12 mouse cellular contexts compared by ENCODE assay signal in genomic region chr16:64332195-64332886, GRCm38 (mm10).
A peak's percentile ranks its signal among the peaks of the same experiment; 100 is the strongest.
DNase-seq lines count a peak whose midpoint lies in the region; ATAC-seq lines count a peak whose summit lies in the region.
"Had no signal": no experiment of that assay in that cellular context is flagged by ENCODE, and none has a peak within 500 bp of the region (broad histone marks: within the 10 kb centered on the region; RNA-seq: fewer than 3 reads in every experiment).

No protein-coding gene starts in this region.

- no peak overlapping the region for H3K4me3 ChIP-seq in hindbrain, embryonic 16.5 days (ENCODE audit: low read length)
- no peak overlapping the region for H3K4me3 ChIP-seq in neural tube, embryonic 12.5 days
- H3K4me3 ChIP-seq: limb, embryonic 13.5 days had no signal

- no peak overlapping the region for H3K4me2 ChIP-seq in hindbrain, embryonic 16.5 days (ENCODE audit: low read length)
- H3K4me2 ChIP-seq in neural tube, embryonic 12.5 days (replicated peaks): no peak overlapping the region
- H3K4me2 ChIP-seq: limb, embryonic 13.5 days had no signal

- no peaks in the 10 kb centered on the region for H3K27me3 ChIP-seq in hindbrain, embryonic 16.5 days (replicated peaks; ENCODE audit: control insufficient read depth, insufficient read depth, low read length)
- H3K27me3 ChIP-seq in neural tube, embryonic 12.5 days (replicated peaks): no peaks in the 10 kb centered on the region
- H3K27me3 ChIP-seq: limb, embryonic 13.5 days had no signal

- peaks cover 4% of the 10 kb centered on the region for H3K4me1 ChIP-seq in hindbrain, embryonic 16.5 days (ENCODE audit: control insufficient read depth, insufficient read depth, low read depth, low read length)
- H3K4me1 ChIP-seq in neural tube, embryonic 12.5 days: no peaks in the 10 kb centered on the region
- H3K4me1 ChIP-seq: limb, embryonic 13.5 days had no signal

- ATAC-seq in hindbrain, embryonic 16.5 days: peak; percentile 81
- peak; percentile 88 for ATAC-seq in neural tube, embryonic 12.5 days (ENCODE audit: low FRiP score, low read depth)
- ATAC-seq: CD4-positive, CD25-positive, alpha-beta regulatory T cell, adult 4 months had no signal

- intact Hi-C loops in heart, postnatal 25 days (cut with DNase I): no loop called here

- DNase-seq in left cerebral cortex, adult 11 months (ENCODE audit: low spot score): peak; percentile 2
- no peak for DNase-seq in left cerebral cortex, adult 8-10 months (ENCODE audit: low spot score in 2 of 2)
- DNase-seq in cerebellum, adult 9-11 months: peak; percentile 69
- no peak for DNase-seq in heart, adult 18-20 months
- no peak for DNase-seq in heart, postnatal 25 days (ENCODE audit: low spot score)
- no peak for DNase-seq in thymus, postnatal 25 days
- DNase-seq: gastrocnemius, postnatal 10 days; lung, postnatal 14 days had no signal

- H3K9ac ChIP-seq in hindbrain, embryonic 16.5 days (ENCODE audit: low read depth, low read length): no peak overlapping the region
- no peak overlapping the region for H3K9ac ChIP-seq in neural tube, embryonic 12.5 days
- H3K9ac ChIP-seq: limb, embryonic 13.5 days had no signal

- no peak overlapping the region for H3K27ac ChIP-seq in hindbrain, embryonic 16.5 days (ENCODE audit: low read depth, low read length)
- H3K27ac ChIP-seq in neural tube, embryonic 12.5 days: no peak overlapping the region
- H3K27ac ChIP-seq: limb, embryonic 13.5 days had no signal

- H3K9me3 ChIP-seq in hindbrain, embryonic 16.5 days (ENCODE audit: control insufficient read depth, low read length): no peaks in the 10 kb centered on the region
- no peaks in the 10 kb centered on the region for H3K9me3 ChIP-seq in neural tube, embryonic 12.5 days
- H3K9me3 ChIP-seq: limb, embryonic 13.5 days had no signal

- H3K36me3 ChIP-seq in hindbrain, embryonic 16.5 days (ENCODE audit: control insufficient read depth, insufficient read depth, low read length): no peaks in the 10 kb centered on the region
- no peaks in the 10 kb centered on the region for H3K36me3 ChIP-seq in neural tube, embryonic 12.5 days
- H3K36me3 ChIP-seq: limb, embryonic 13.5 days had no signal

- 48% methylated on average over 8 of the region's 8 CpGs for WGBS in hindbrain, embryonic 16.5 days
- WGBS in neural tube, embryonic 12.5 days: 30% methylated on average over 8 of the region's 8 CpGs

Comparison
In these comparisons a context has a peak if more than half of its experiments do, and no peak if none do; other contexts are left out.
1. DNase-seq: peak in left cerebral cortex, adult 11 months (single experiment) and cerebellum, adult 9-11 months (single experiment); none in left cerebral cortex, adult 8-10 months (0 of 2), heart, adult 18-20 months (0 of 2), heart, postnatal 25 days (single experiment) and thymus, postnatal 25 days (single experiment).